Mouse (Mus musculus) cortical plate, adult 2 months (tissue): ENCODE measurements at regions not wholly inside any gene's neighbourhood (a gene's known extent, or its start where the extent isn't known, plus 50 kb on each side); places are given as distances from the start of the nearest gene placed in this dataset.

Experiments
- CTCF ChIP-seq: fragments of 200-500 bp; IDR thresholded peaks from 2 replicates; pipeline ENCODE4 v1.5.1; 2011; ENCODE audit warnings: mild to moderate bottlenecking, control low read depth, low read length; ENCODE audit not compliant: insufficient read depth; ENCODE audit errors: extremely low read depth
- POLR2A ChIP-seq: fragments of 200-500 bp; IDR thresholded peaks from 2 replicates; pipeline ENCODE4 v1.6.1; 2011; ENCODE audit warnings: mild to moderate bottlenecking, low read length, control low read depth; ENCODE audit not compliant: insufficient read depth; ENCODE audit errors: extremely low read depth

DNA sequence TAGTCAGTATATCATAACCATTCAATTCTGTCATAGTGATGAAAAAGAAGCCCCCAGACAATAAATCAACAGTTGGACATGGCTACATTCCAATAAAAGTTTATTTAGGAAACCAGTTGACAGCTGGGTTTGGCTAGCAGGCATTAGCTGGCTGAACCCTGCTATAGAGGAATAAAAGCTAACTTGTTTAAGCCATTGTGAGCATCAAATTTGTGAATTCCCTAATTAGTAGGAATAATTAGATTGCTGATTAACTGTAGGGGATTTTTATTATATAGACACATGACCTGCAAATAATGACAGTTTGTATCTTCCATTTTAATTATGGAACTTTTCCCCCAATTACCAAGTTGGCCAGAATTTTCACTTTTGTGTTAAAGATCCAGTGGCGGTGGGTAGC is 659.8 kb downstream of the Rwdd3 start:
- TF ChIP-seq POLR2A (no peak), CTCF (no peak)
